Mouse (Mus musculus) midbrain, embryonic 10.5 days (tissue): ENCODE results near the gene Gm35315. TPM values are rescaled to one million over a fixed set of nuclear protein-coding genes. Genes with fewer than 3 reads are reported as not detected.
"Not testable (repeated sequence)": the region's sequence is repeated elsewhere in the genome, so short reads cannot be mapped to it uniquely, and the experiment has no call there.

ENCODE experiments used
- DNase-seq: peaks from one replicate; pipeline ENCODE4 v3.0.0-alpha.2; 2017; ENCODE audit warnings: low spot score
- H3K27ac ChIP-seq: fragments of 300-500 bp; sonication (generic); replicated peaks from 2 replicates; pipeline ENCODE4 v1.5.1; 2016; ENCODE audit warnings: mild to moderate bottlenecking
- H3K27me3 ChIP-seq: fragments of 300-500 bp; sonication (generic); 2 replicates; pipeline ENCODE4 v1.6.1; 2016; ENCODE audit warnings: low read depth, mild to moderate bottlenecking; ENCODE audit not compliant: poor library complexity, severe bottlenecking
- H3K36me3 ChIP-seq: fragments of 300-500 bp; sonication (generic); 2 replicates; pipeline ENCODE4 v1.6.1; 2016; ENCODE audit warnings: mild to moderate bottlenecking, moderate library complexity
- H3K4me1 ChIP-seq: fragments of 300-500 bp; sonication (generic); 2 replicates; pipeline ENCODE4 v1.6.1; 2016
- H3K4me3 ChIP-seq: fragments of 300-500 bp; sonication (generic); 2 replicates; pipeline ENCODE4 v1.5.1; 2016; ENCODE audit warnings: mild to moderate bottlenecking, moderate library complexity
- H3K9me3 ChIP-seq: fragments of 300-500 bp; sonication (generic); replicated peaks from 2 replicates; pipeline ENCODE4 v1.6.1; 2016; ENCODE audit warnings: mild to moderate bottlenecking
- WGBS: fragments of 180-500 bp; shearing (Covaris S2); methylation state at CpG from one replicate; pipeline ENCODE4 v1.1.7; 2016; 5-methylcytosine and 5-hydroxymethylcytosine counted together
- polyA plus RNA-seq: library from polyadenylated mRNA; unstranded; fragments of >200 nt; fragmentation: Nextera tagmentation; extraction: Ambion mirVana; gene quantifications from 2 replicates; pipeline ENCODE4 v1.2.1, GENCODE M21; 2016

Gene Gm35315
- 1.3 and 2.6 TPM in 2 replicates for polyA plus RNA-seq

GRCm38 (mm10) chr5:110094030-110094846 is at the start of gene Gm35315:
Gene Gm35315, minus strand, starts transcription at chr5:110094420.
- peak within 1 kb of the TSS; percentile 66 for H3K4me3 ChIP-seq
- peaks cover 13% of the 10 kb centered on the region for H3K4me1 ChIP-seq
- no peaks in the 10 kb centered on the region for H3K36me3 ChIP-seq
- peak; percentile 87 for DNase-seq
- peak within 1 kb of the TSS; percentile 91 for H3K27ac ChIP-seq
- no peaks in the 10 kb centered on the region; the same call in 1 of the 2 replicates for H3K27me3 ChIP-seq
- WGBS = 2% methylated on average over 25 of the region's 25 CpGs
- H3K9me3 ChIP-seq = no peaks in the 10 kb centered on the region

GRCm38 (mm10) chr5:110143007-110143406 is 48.8 kb upstream of the Gm35315 start:
- WGBS = 91% methylated on average over 5 of the region's 5 CpGs
- Histone ChIP-seq H3K4me3 (no peak overlapping the region), H3K27me3 (no peaks in the 10 kb centered on the region), H3K27ac (no peak overlapping the region), H3K36me3 (peaks cover 82% of the 10 kb centered on the region), H3K9me3 (no peaks in the 10 kb centered on the region), H3K4me1 (no peaks in the 10 kb centered on the region)
- no peak for DNase-seq

GRCm38 (mm10) chr5:110142309-110142708 is 48.1 kb upstream of the Gm35315 start:
- 93% methylated on average over 2 of the region's 2 CpGs for WGBS
- DNase-seq = no peak
- Histone ChIP-seq H3K4me3 (no peak overlapping the region), H3K4me1 (no peaks in the 10 kb centered on the region), H3K36me3 (peaks cover 79% of the 10 kb centered on the region), H3K27ac (no peak overlapping the region), H3K27me3 (no peaks in the 10 kb centered on the region), H3K9me3 (no peaks in the 10 kb centered on the region)

GRCm38 (mm10) chr5:110140424-110140823 is 46.2 kb upstream of the Gm35315 start:
- Histone ChIP-seq H3K36me3 (peaks cover 60% of the 10 kb centered on the region), H3K4me3 (no peak overlapping the region)
- DNase-seq = no peak

GRCm38 (mm10) chr5:110139325-110139724 is 45.1 kb upstream of the Gm35315 start:
- WGBS = 97% methylated on average over 3 of the region's 3 CpGs
- Histone ChIP-seq H3K36me3 (peaks cover 49% of the 10 kb centered on the region), H3K9me3 (no peaks in the 10 kb centered on the region), H3K4me3 (no peak overlapping the region), H3K4me1 (peaks cover 7% of the 10 kb centered on the region), H3K27ac (no peak overlapping the region), H3K27me3 (no peaks in the 10 kb centered on the region)
- DNase-seq = no peak

More at GRCm38 (mm10) chr5:110140424-110140823, 46.2 kb upstream of the Gm35315 start:
- H3K9me3 ChIP-seq = no peaks in the 10 kb centered on the region
- no peak overlapping the region for H3K27ac ChIP-seq
- no peaks in the 10 kb centered on the region for H3K27me3 ChIP-seq
- peaks cover 7% of the 10 kb centered on the region for H3K4me1 ChIP-seq
- 96% methylated on average over 7 of the region's 7 CpGs for WGBS

- no peak for DNase-seq
- peaks cover 35% of the 10 kb centered on the region for H3K36me3 ChIP-seq
- WGBS = 93% methylated on average over 3 of the region's 3 CpGs
Measured at GRCm38 (mm10) chr5:110137816-110138215, 43.6 kb upstream of the Gm35315 start.

GRCm38 (mm10) chr5:110136087-110136464 is 41.9 kb upstream of the Gm35315 start:
- peak overlapping the region; percentile 70 for H3K4me3 ChIP-seq
- no peaks in the 10 kb centered on the region for H3K27me3 ChIP-seq
- H3K27ac ChIP-seq = peak overlapping the region; percentile 82
- no peak for DNase-seq
- 7% methylated on average over 18 of the region's 18 CpGs for WGBS
- peaks cover 24% of the 10 kb centered on the region for H3K36me3 ChIP-seq
- peaks cover 7% of the 10 kb centered on the region for H3K4me1 ChIP-seq
- H3K9me3 ChIP-seq = peaks cover 3% of the 10 kb centered on the region; the same call in 1 of the 2 replicates

More at GRCm38 (mm10) chr5:110137816-110138215, 43.6 kb upstream of the Gm35315 start:
- Histone ChIP-seq H3K9me3 (no peaks in the 10 kb centered on the region; the same call in 1 of the 2 replicates), H3K4me3 (no peak overlapping the region), H3K4me1 (peaks cover 7% of the 10 kb centered on the region), H3K27me3 (no peaks in the 10 kb centered on the region), H3K27ac (no peak overlapping the region)

GRCm38 (mm10) chr5:110135293-110136086 is 41.3 kb upstream of the Gm35315 start, which contains the start of gene Chfr:
Gene Chfr, plus strand, starts transcription at chr5:110135842.
- Histone ChIP-seq H3K27me3 (no peaks in the 10 kb centered on the region), H3K4me3 (peak within 1 kb of the TSS; percentile 70), H3K4me1 (peaks cover 7% of the 10 kb centered on the region), H3K27ac (peak within 1 kb of the TSS; percentile 82), H3K36me3 (peaks cover 25% of the 10 kb centered on the region), H3K9me3 (peaks cover 6% of the 10 kb centered on the region; the same call in 1 of the 2 replicates)
- 3% methylated on average over 46 of the region's 46 CpGs for WGBS
- peak; percentile 99 for DNase-seq

GRCm38 (mm10) chr5:110122380-110122779 is 28.2 kb upstream of the Gm35315 start:
- H3K9me3 ChIP-seq, H3K4me3 ChIP-seq, H3K27me3 ChIP-seq, H3K27ac ChIP-seq, H3K4me1 ChIP-seq, DNase-seq: not testable (repeated sequence)
- peaks cover 90% of the 10 kb centered on the region for H3K36me3 ChIP-seq
- 82% methylated on average over 3 of the region's 3 CpGs for WGBS

GRCm38 (mm10) chr5:110109991-110110441 is 15.8 kb upstream of the Gm35315 start, which contains the start of gene Zfp605:
Gene Zfp605, plus strand, starts transcription at chr5:110110092.
- DNase-seq = peak; percentile 86
- Histone ChIP-seq H3K36me3 (peaks cover 51% of the 10 kb centered on the region), H3K4me3 (peak within 1 kb of the TSS; percentile 77), H3K9me3 (no peaks in the 10 kb centered on the region), H3K27ac (peak within 1 kb of the TSS; percentile 90), H3K4me1 (peaks cover 22% of the 10 kb centered on the region), H3K27me3 (no peaks in the 10 kb centered on the region)
- under 1% methylated on average over 12 of the region's 12 CpGs for WGBS

GRCm38 (mm10) chr5:110108305-110108628 is 14.0 kb upstream of the Gm35315 start:
- no peaks in the 10 kb centered on the region for H3K9me3 ChIP-seq
- H3K4me3 ChIP-seq = peak overlapping the region; percentile 92
- 0% methylated on average over 7 of the region's 7 CpGs for WGBS
- H3K27me3 ChIP-seq = no peaks in the 10 kb centered on the region
- peaks cover 22% of the 10 kb centered on the region for H3K4me1 ChIP-seq
- H3K27ac ChIP-seq = peak overlapping the region; percentile 97
- peaks cover 53% of the 10 kb centered on the region for H3K36me3 ChIP-seq
- DNase-seq = no peak

GRCm38 (mm10) chr5:110107581-110108304 is 13.5 kb upstream of the Gm35315 start, which contains the start of gene Gtpbp6:
Gene Gtpbp6, minus strand, starts transcription at chr5:110108197.
- H3K4me1 ChIP-seq = peaks cover 22% of the 10 kb centered on the region
- WGBS = under 1% methylated on average over 71 of the region's 71 CpGs
- H3K27ac ChIP-seq = peak within 1 kb of the TSS; percentile 97
- no peaks in the 10 kb centered on the region; the same call in 1 of the 2 replicates for H3K9me3 ChIP-seq
- H3K4me3 ChIP-seq = peak within 1 kb of the TSS; percentile 92
- peaks cover 53% of the 10 kb centered on the region for H3K36me3 ChIP-seq
- no peaks in the 10 kb centered on the region for H3K27me3 ChIP-seq
- peak; percentile 96 for DNase-seq
